Mouse (Mus musculus) C2C12 (cell line): Measurements from ENCODE around the gene Fkbp10. TPM values are rescaled to one million over a fixed set of nuclear protein-coding genes. Genes with fewer than 3 reads are reported as not detected.

Experiments
- H3K27me3 ChIP-seq: one replicate; pipeline ENCODE4 v1.6.1; 2011; ENCODE audit not compliant: control insufficient read depth, insufficient read depth, insufficient read length
- H3K36me3 ChIP-seq: one replicate; pipeline ENCODE4 v1.6.1; 2011; ENCODE audit not compliant: control insufficient read depth, insufficient read depth
- H3K4me3 ChIP-seq: one replicate; pipeline ENCODE4 v1.5.1; 2011; ENCODE audit warnings: mild to moderate bottlenecking, control low read depth; ENCODE audit not compliant: poor library complexity, insufficient read depth, severe bottlenecking
- H3K79me2 ChIP-seq: one replicate; pipeline ENCODE4 v1.6.1; 2011; ENCODE audit not compliant: control insufficient read depth, insufficient read depth
- H3K79me3 ChIP-seq: one replicate; pipeline ENCODE4 v1.6.1; 2011; ENCODE audit warnings: low read depth, control low read depth
- H3ac ChIP-seq: one replicate; pipeline ENCODE3; 2011; ENCODE audit warnings: low read depth; ENCODE audit not compliant: control insufficient read depth, insufficient read length
- CEBPB ChIP-seq: IDR thresholded peaks from one replicate; pipeline ENCODE4 v1.6.1; 2011; ENCODE audit warnings: low read depth, mild to moderate bottlenecking, control low read depth, moderate library complexity
- CTCF ChIP-seq: IDR thresholded peaks from one replicate; pipeline ENCODE4 v1.5.1; 2011; ENCODE audit not compliant: control insufficient read depth, insufficient read depth, insufficient read length
- FOSL1 ChIP-seq: IDR thresholded peaks from one replicate; pipeline ENCODE4 v1.8.0; 2011; ENCODE audit warnings: mild to moderate bottlenecking, low read length; ENCODE audit not compliant: poor library complexity, insufficient read depth, severe bottlenecking
- MAX ChIP-seq: IDR thresholded peaks from one replicate; pipeline ENCODE4 v1.6.1; 2011; ENCODE audit warnings: mild to moderate bottlenecking, control low read depth
- MYOD1 ChIP-seq: IDR thresholded peaks from one replicate; pipeline ENCODE4 v1.6.1; 2011; ENCODE audit warnings: low read depth; ENCODE audit not compliant: control insufficient read depth, insufficient read length
- MYOG ChIP-seq: IDR thresholded peaks from one replicate; pipeline ENCODE4 v1.6.1; 2011; ENCODE audit not compliant: control insufficient read depth, insufficient read length; ENCODE audit errors: extremely low read depth
- USF1 ChIP-seq: IDR thresholded peaks from one replicate; pipeline ENCODE4 v1.6.1; 2011; ENCODE audit warnings: low read depth, mild to moderate bottlenecking, control low read depth, moderate library complexity
- polyA plus RNA-seq: library from polyadenylated mRNA; unstranded; fragments of >200 nt; fragmentation: generic; extraction: Trizol; gene quantifications from one replicate; pipeline ENCODE4 v1.2.1, GENCODE M21; 2012; ENCODE audit warnings: missing spikeins

The Fkbp10 gene
- polyA plus RNA-seq, 1 experiment = 250 TPM

DNA sequence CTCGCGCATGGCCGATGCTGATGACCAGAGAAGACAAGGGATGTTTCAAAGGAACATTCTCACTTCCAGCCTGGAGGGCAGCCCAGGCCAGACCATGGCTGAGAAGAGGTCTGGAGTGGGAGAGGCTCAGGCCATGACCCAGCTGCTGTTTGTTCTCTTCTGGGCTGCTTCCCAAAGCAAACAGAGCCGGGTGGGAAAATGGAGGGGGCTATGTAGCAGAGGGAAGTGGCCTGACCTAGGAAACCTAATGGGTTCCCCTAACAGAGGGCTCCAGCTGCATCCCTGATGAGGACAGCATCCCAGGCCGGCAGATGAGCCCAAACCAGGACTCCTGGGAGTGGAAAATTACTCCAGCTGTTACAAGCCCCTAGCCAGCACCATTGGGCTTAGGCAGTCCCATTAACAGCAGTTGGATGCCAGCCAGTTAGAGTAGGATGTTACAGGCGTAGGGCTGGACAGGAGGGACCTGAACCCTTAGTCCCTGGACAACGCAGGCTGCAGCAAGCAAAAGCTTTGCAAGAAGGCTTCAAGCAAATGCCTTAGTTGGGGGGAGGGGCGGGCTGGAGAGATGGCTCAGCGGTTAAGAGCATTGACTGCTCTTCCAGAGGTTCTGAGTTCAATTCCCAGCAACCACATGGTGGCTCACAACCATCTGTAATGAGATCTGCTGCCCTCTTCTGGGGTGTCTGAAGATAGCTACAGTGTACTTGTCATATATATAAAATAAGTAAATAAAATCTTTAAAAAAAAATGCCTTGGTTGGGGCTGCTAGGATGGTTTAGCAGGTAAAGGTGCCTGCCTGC, 24.2 kb upstream of the Fkbp10 start:
- Histone ChIP-seq H3K79me2 (peaks cover 99% of the 10 kb centered on the region), H3K4me3 (no peak overlapping the region), H3K27me3 (no peaks in the 10 kb centered on the region), H3K79me3 (peaks cover 65% of the 10 kb centered on the region), H3K36me3 (peaks cover 6% of the 10 kb centered on the region), H3ac (no peak overlapping the region)
- no peak for TF ChIP-seq CEBPB
- no peak for TF ChIP-seq CTCF
- TF ChIP-seq MYOD1 = peak; percentile 73

DNA sequence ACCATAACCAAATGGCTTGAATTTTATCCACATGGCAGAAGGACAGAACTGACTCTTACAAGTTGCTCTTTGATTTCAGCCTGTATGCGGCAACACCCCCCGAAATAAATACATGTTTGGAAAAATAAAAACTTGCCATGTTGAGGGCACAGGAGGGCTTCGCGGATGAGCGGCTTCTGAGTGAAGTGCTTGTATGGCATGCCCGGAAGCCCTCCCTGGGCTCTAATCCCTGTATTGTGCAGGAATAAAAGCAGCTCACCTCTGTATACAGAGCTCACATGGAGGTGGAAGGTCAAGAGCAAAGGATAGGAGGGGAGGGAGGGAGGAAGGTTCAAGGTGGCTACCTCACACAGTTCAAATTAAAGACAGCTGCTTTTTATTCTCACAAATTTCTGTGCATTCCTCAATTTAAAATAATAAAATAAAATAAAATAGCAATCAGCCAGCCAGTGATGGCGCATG, 23.6 kb upstream of the Fkbp10 start:
- Histone ChIP-seq H3ac (no peak overlapping the region), H3K27me3 (no peaks in the 10 kb centered on the region), H3K4me3 (no peak overlapping the region), H3K79me3 (peaks cover 66% of the 10 kb centered on the region), H3K36me3 (no peaks in the 10 kb centered on the region), H3K79me2 (peaks cover 99% of the 10 kb centered on the region)
- TF ChIP-seq CTCF = no peak
- no peak for TF ChIP-seq CEBPB
- TF ChIP-seq USF1 = no peak
- TF ChIP-seq FOSL1 = no peak
- TF ChIP-seq MYOD1 = no peak
- no peak for TF ChIP-seq MYOG
- TF ChIP-seq MAX = no peak

DNA sequence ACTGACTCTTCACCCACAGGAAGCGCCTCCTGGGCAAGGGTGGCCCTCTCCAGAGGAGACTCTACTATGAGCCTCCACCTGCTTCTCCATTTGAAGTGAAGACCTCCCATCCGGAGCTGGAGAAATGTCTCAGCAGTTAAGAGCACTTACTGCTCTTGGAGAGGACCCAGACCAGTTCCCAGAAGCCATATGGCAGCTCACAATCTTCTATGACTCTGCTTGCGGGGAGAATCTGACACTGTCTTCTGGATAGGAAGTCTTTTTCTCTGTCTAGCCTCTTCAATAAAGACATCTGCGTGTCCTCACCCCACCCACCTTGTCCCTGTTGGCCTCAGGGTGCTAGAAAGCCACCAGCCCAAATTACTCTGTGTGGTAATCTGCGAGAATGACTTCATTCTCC, 22.5 kb upstream of the Fkbp10 start:
- peaks cover 94% of the 10 kb centered on the region for H3K79me2 ChIP-seq
- no peaks in the 10 kb centered on the region for H3K36me3 ChIP-seq
- peaks cover 60% of the 10 kb centered on the region for H3K79me3 ChIP-seq
- no peak overlapping the region for H3K4me3 ChIP-seq
- H3K27me3 ChIP-seq = no peaks in the 10 kb centered on the region
- no peak overlapping the region for H3ac ChIP-seq
- TF ChIP-seq USF1 (no peak), MYOD1 (no peak), MYOG (no peak), CTCF (no peak), CEBPB (no peak), MAX (no peak), FOSL1 (no peak)

DNA sequence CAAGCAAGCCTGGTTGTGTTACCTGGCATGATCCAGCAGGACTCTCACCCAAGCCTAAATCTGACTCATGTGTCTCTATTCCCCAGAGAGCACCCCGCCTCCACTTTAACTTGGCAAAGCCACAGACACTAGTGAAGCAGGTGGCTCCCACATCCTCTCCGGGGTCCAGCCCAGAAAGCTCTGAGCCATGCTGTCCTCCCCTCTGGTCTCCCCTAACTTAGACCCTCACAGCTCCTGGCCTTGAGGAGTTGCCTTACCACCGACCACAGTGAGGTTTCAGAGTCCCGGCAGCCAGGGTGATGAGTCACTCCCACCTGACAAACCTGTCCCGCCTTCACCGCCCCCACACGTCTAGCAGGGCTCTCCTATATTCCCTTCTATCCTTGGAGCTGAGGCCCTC, 21.8 kb upstream of the Fkbp10 start:
- TF ChIP-seq CTCF = no peak
- no peak for TF ChIP-seq CEBPB
- peak; percentile 48 for TF ChIP-seq MYOD1
- peak; percentile 14 for TF ChIP-seq MAX
- H3K79me2 ChIP-seq = peaks cover 86% of the 10 kb centered on the region
- peaks cover 59% of the 10 kb centered on the region for H3K79me3 ChIP-seq
- H3K36me3 ChIP-seq = no peaks in the 10 kb centered on the region
- H3K27me3 ChIP-seq = no peaks in the 10 kb centered on the region
- H3K4me3 ChIP-seq = no peak overlapping the region
- H3ac ChIP-seq = no peak overlapping the region

DNA sequence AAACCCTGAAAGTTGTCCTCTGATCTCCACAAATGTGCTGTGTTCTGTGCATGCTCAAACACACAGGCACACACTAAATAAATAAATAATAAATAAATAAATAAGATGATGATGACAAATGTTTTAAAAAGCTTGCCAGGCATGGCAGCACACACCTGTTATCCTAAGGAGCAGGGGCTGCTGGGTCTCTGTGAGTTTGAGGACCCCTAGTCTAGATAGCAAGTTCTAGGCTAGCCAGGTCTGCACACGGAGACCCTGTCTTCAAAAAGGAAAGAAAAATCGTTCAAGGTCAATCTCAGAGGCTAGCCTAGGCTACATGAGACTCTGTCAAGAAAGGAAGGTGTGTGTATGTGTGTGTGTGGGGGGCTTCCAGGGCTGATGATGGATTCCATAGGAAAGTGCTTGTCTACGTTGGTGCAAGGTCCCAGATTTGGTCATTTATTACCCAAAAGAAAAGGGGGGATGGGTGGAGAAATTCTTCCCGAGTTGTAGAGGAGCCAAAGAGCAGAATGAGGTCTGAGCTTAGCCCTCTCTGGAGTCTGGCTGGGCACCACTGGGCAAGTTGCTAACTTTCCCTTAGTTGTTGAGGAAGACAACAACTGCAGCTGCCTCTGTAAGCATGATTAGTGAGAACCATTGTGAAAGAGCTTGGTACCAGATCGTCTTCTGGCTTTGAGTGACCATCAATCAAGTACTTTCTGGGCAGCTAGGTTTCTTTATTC, 21.0 kb upstream of the Fkbp10 start:
- H3K36me3 ChIP-seq = no peaks in the 10 kb centered on the region
- H3ac ChIP-seq = no peak overlapping the region
- TF ChIP-seq CEBPB = peak; percentile 48
- TF ChIP-seq USF1 = no peak
- peaks cover 78% of the 10 kb centered on the region for H3K79me2 ChIP-seq
- peaks cover 52% of the 10 kb centered on the region for H3K79me3 ChIP-seq
- no peak overlapping the region for H3K4me3 ChIP-seq
- no peaks in the 10 kb centered on the region for H3K27me3 ChIP-seq

DNA sequence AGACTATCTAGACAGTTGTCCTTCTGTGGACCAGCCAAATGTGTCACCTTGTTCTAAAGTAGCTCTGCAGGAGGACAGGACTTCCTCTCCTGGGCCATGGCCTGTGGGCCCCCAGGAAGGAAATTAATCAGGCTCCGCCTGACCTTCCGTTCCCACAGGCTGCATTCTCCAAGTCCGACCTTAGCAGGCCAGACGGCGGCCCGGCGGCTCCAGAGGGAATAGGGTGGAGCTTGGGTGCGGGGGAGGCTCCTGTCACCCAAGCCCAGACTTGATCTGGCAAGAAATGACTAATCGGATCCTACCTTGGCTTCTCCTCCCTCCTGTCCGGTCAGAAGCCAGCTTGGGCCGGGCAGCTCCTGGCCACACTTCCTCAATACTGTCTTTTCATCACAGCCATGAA, 20.3 kb upstream of the Fkbp10 start:
- Histone ChIP-seq H3K4me3 (no peak overlapping the region), H3K36me3 (no peaks in the 10 kb centered on the region), H3ac (no peak overlapping the region), H3K27me3 (no peaks in the 10 kb centered on the region), H3K79me2 (peaks cover 71% of the 10 kb centered on the region), H3K79me3 (peaks cover 46% of the 10 kb centered on the region)
- no peak for TF ChIP-seq MYOD1
- no peak for TF ChIP-seq USF1
- no peak for TF ChIP-seq CTCF
- no peak for TF ChIP-seq MAX
- TF ChIP-seq FOSL1 = no peak
- TF ChIP-seq MYOG = no peak
- no peak for TF ChIP-seq CEBPB
